Mouse (Mus musculus): Measurements from ENCODE around the gene Olfr894.
"Not testable (repeated sequence)": the region's sequence is repeated elsewhere in the genome, so short reads cannot be mapped to it uniquely, and the experiment has no call there.

Olfr894 gene

GRCm38 (mm10) chr9:38217755-38218154 is at the start of gene Olfr894:
Olfr894 (plus strand) TSS chr9:38218055.
- DNase-seq (ENCODE audit: low spot score in 2 of 2), result no peak

GRCm38 (mm10) chr9:38168341-38168740 is 49.5 kb upstream of the Olfr894 start:
- not testable (repeated sequence) for DNase-seq (ENCODE audit: low spot score in 2 of 2)

GRCm38 (mm10) chr9:38180721-38181120 is 37.1 kb upstream of the Olfr894 start, which contains the start of gene Olfr891:
Olfr891 (minus strand) TSS chr9:38180821.
- DNase-seq (ENCODE audit: low spot score in 2 of 2), result no peak

- no peak for DNase-seq (ENCODE audit: low spot score in 2 of 2)
These were observed 9.8 kb upstream of the Olfr894 start, which contains the start of gene Olfr893 for GRCm38 (mm10) chr9:38208065-38208464. Olfr893 (plus strand) TSS chr9:38208365.

- DNase-seq (ENCODE audit: low spot score in 2 of 2), result no peak
These were observed 34.6 kb downstream of the Olfr894 start, which contains the start of gene Olfr143 for GRCm38 (mm10) chr9:38252474-38252873. Olfr143 (plus strand) TSS chr9:38252774.

GRCm38 (mm10) chr9:38267551-38267950 is 49.7 kb downstream of the Olfr894 start, which contains the start of gene Olfr895:
Olfr895 (plus strand) TSS chr9:38267851.
- no peak for DNase-seq (ENCODE audit: low spot score in 2 of 2)
